Mouse (Mus musculus) natural killer cell, adult 2 months (primary cell): ENCODE results near the gene Gdpgp1.

Experiments used
- DNase-seq, 2 experiments: peaks; one replicate each; pipeline ENCODE4 v3.0.0; 2022; ENCODE audit warnings: low spot score in 2 of 2

The Gdpgp1 gene

GRCm38 (mm10) chr7:80276374-80276773 is 43.7 kb downstream of the Gdpgp1 start:
- DNase-seq = no peak

DNA sequence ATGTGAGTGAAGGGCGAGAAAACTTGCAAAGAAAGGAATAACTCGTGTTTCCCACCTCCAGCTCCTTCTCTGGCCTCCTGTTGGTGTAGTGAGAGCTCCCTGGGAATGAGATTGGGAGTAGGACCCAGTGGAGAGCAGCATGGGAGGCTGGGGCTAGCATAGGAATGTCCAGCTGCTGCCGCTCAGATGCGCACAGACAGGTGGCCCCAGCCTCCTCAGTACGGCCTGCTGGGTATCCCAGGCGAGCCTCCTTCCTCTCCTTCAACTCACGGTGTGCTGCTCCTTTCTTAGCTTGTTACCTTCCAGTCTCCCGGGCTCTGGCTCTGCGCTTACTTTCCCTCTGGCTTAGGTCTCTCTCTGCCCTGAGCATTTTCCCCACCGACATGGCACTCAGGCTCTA is 47.4 kb downstream of the Gdpgp1 start:
- no peak for DNase-seq

DNA sequence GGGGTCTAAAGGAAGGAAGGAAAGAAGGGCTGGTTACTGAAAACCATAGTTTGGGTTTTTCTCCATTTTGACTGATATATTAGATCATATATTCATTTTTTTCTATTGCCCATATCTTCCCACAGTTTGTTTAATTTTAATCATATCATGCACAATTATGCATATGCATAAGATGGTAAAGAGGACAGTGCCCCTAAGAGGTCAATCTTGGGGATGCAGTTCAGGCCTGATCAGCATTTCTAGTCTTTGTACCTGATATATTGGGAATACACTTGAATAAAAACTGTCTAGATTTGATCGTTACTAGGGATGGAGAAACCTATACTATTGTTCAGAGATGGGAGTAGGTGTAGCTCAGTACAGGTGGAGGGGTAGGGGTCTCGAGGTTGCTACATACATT is 48.3 kb downstream of the Gdpgp1 start:
- DNase-seq = no peak

DNA sequence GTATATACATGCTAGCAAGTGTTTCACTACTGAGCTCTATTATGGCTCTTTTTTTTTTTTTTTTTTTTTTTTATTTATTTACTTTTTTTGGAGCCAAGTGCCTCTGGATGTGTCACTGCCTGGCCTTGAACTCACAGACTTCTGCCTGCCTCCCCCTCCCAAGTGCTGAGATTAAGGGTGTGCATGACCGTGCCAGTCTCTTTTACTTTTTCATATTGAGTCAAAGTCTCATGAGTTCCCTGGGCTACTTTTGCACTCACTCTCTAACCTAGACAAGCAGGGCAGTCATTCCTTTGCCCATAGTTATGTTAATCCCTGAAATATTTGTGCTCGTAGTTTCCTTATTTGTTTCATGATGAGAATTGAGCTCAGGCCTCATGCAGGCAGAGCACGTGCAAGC is 49.0 kb downstream of the Gdpgp1 start:
- DNase-seq = no peak

- no peak for DNase-seq
Observed at GRCm38 (mm10) chr7:80283226-80283918, 50.7 kb downstream of the Gdpgp1 start.

- no peak for DNase-seq
Observed at GRCm38 (mm10) chr7:80284391-80284790, 51.7 kb downstream of the Gdpgp1 start.

DNA sequence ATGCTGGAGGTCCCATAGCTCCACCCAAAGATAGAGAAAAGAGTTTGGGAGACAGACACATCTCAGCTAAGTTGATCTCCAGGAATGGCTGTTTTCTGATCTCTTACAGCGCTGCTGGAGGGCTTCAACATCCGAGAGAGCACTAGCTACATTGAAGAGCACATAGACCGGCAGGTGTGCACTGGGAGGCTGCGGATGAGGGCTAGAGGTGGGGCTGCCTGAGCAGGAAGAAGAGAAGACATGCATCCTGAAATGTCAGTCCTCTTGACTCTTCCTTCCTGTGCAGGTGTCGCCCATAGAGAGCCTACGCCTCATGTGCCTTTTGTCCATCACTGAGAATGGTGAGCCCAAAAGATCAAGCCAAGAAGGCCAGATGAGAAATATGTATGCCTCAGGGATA is 53.1 kb downstream of the Gdpgp1 start:
- no peak for DNase-seq

GRCm38 (mm10) chr7:80287736-80288135 is 55.1 kb downstream of the Gdpgp1 start:
- no peak for DNase-seq
